Mouse (Mus musculus): ENCODE measurements at regions not wholly inside any gene's neighbourhood (a gene's known extent, or its start where the extent isn't known, plus 50 kb on each side); places are given as distances from the start of the nearest gene placed in this dataset.

- DNase-seq, result no peak
- intact Hi-C loops (cut with DNase I; ENCODE audit: low total_unique reads), result no loop called here
Measured at GRCm38 (mm10) chr11:44146419-44146818, 245.4 kb upstream of the Adra1b start.

DNA sequence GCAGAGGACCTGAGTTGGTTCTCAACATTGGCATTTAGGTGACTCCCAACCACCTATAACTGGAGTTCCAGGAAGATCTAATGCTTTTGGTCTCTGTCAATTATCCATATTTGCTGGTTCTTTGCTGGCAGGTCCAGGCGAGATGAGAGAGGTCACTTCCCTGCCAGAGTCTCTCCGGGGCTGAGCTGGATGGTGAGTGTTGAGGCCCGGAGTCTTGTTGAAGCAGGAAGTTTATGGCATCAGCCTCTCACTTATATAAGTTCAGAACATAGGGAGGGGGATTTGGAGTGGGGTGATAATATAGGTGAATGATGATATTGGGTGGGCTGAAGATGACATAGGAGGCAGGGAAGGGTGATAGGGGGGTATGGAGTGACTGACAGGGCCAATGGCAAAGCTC, 246.3 kb upstream of the Il12b start:
- no peak for DNase-seq
- intact Hi-C loops (cut with DNase I; ENCODE audit: low total_unique reads), result no loop called here

DNA sequence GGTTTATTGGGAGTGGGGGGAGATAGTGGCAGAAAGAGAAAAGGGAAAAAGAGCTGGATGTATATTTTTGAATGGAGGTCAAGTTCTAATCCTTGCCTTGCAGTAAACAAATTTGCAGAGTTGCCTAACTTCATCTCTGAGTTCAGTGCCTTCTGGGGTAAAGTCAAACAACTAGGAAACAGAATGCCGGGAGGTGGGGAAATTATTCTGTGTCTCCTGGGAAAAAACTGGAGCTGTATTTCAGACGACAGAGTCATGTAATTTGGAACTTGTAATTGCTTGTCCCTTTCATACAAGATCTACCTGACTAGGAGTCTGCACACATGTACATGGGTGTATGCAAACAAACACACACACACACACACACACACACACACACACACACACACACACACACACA, 244.3 kb upstream of the Il12b start:
- DNase-seq, result no peak
- intact Hi-C loops (cut with DNase I; ENCODE audit: low total_unique reads), result no loop called here

- intact Hi-C loops (cut with DNase I; ENCODE audit: low total_unique reads), result no loop called here
- no peak for DNase-seq
Measured at GRCm38 (mm10) chr11:44156081-44156480, 243.8 kb upstream of the Il12b start.

GRCm38 (mm10) chr11:44156490-44157345, 243.1 kb upstream of the Il12b start:
- DNase-seq, result no peak
- intact Hi-C loops (cut with DNase I; ENCODE audit: low total_unique reads), result no loop called here

DNA sequence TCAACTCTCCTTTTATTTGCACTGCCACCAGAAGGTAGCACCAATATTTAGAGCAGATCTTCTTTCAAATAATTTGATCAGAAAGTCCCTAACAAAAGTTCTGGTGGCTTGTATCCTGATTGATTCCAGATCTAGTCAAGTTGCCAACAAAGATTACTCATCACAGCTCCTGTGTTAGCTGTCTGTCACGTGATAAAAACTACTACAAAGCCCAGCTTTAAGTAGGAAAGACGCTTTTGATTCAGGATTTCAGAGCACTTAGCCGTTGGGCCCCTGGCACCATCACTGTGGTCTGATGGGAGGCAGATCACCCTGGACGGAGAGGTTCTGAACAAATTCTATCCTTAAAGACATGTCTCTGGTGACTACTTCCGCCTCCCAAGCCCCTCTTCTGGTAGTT, 241.6 kb upstream of the Il12b start:
- DNase-seq, result no peak
- intact Hi-C loops (cut with DNase I; ENCODE audit: low total_unique reads), result no loop called here

- intact Hi-C loops (cut with DNase I; ENCODE audit: low total_unique reads), result no loop called here
- no peak for DNase-seq
Measured at GRCm38 (mm10) chr11:44161734-44162418, 238.0 kb upstream of the Il12b start.

DNA sequence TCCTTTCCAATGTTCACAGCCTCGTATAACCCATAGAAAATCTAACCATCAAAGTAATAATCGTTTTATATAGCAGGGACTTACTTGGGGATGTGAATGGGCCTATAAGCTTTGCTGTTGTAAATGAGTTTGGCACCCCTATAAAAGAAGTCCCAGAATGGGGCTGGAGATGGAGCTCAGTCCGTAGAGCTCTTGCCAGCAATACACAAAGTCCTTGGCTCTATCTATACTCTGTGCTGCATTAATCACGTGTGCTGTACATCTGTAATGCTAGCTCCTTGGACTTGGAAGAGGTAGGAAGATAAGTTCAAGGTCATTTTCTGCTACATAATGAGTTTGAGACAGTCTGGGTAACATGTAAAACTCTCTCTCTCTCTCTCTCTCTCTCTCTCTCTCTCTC, 236.8 kb upstream of the Il12b start:
- intact Hi-C loops (cut with DNase I; ENCODE audit: low total_unique reads), result no loop called here
- no peak for DNase-seq

DNA sequence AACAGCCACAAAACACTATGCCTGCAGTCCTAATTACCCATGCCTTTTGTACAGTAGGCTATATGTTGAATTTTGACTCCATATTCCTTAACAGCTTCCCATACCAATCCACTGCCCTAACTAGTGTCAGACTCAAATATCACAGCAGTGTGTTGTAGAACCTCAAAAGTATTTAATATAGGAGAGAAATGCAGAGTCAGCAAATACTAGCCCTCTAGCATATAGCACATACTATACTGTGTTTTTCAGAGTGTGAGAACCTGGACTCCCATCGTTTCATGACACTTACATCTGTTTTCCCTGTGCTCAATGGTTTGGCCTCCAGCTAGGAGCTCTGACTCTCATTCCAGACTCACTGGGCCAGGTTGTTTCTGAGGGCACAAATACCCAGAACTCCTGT, 236.1 kb upstream of the Il12b start:
- no peak for DNase-seq
- intact Hi-C loops (cut with DNase I; ENCODE audit: low total_unique reads), result no loop called here

GRCm38 (mm10) chr11:44164186-44164585, 235.7 kb upstream of the Il12b start:
- DNase-seq, result no peak
- intact Hi-C loops (cut with DNase I; ENCODE audit: low total_unique reads), result no loop called here

- intact Hi-C loops (cut with DNase I; ENCODE audit: low total_unique reads), result no loop called here
- DNase-seq, result no peak
Measured at GRCm38 (mm10) chr11:44167724-44168500, 232.0 kb upstream of the Il12b start.

DNA sequence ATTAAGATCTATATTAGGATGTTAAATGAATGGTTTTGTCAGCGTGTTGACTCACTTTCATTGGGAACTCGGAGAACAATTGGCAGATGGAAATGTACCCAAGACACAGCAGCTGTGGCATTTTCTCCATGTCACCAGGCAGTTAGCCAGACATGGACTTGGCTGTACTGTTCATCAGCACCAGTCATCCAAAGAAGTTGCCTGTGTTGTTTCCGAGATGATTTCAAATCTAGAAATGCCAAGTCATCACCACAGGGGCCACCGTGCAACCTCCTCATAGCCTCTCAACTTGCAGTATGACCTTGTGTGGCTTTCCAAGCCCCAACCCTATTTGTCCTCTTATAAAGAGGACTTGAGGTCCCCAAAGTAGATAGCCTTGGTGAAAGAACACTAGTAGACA, 227.4 kb upstream of the Il12b start:
- intact Hi-C loops (cut with DNase I; ENCODE audit: low total_unique reads), result no loop called here
- no peak for DNase-seq

DNA sequence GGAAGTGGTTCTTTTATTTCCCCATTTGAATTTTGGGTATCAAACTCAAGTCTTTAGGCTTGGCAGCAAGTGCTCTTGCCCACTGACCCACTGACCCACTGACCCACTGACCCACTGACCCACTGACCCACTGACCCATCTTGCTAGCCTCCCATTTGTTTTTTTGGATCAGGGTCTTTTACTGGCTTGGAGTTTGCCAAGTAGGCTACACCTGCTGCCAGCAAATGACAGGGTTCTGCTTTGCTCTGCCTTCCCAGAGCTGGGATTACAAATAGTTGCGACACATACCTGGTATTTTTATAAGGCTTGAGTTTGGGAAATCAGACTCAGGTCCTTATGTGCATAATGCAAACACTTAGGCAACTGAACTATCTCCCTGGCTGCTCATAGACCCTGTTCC, 226.7 kb upstream of the Il12b start:
- intact Hi-C loops (cut with DNase I; ENCODE audit: low total_unique reads), result no loop called here
- no peak for DNase-seq

- intact Hi-C loops (cut with DNase I; ENCODE audit: low total_unique reads), result no loop called here
- no peak for DNase-seq
Measured at GRCm38 (mm10) chr11:44174548-44174947, 225.3 kb upstream of the Il12b start.

DNA sequence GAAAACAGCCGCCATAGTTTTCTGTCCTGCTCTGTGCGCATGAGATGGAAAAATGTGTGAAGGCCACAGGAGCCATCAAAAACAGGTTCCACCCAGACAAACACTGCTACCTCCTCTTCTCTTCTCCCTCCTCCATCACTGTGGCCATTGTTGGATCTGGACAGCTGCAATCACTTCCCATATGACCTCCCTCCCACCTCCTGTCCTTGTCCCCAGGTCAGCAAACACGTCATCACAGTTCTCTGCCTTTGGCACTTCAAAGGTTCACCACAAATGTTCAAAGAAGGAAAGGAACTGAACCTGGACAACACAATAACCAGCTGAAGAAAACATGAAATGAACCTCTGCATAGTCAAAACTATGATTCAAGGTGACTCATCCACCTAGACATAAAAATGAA, 220.2 kb upstream of the Il12b start:
- intact Hi-C loops (cut with DNase I; ENCODE audit: low total_unique reads), result no loop called here
- no peak for DNase-seq

- intact Hi-C loops (cut with DNase I; ENCODE audit: low total_unique reads), result no loop called here
Measured at GRCm38 (mm10) chr11:44183823-44184222, 216.0 kb upstream of the Il12b start.

DNA sequence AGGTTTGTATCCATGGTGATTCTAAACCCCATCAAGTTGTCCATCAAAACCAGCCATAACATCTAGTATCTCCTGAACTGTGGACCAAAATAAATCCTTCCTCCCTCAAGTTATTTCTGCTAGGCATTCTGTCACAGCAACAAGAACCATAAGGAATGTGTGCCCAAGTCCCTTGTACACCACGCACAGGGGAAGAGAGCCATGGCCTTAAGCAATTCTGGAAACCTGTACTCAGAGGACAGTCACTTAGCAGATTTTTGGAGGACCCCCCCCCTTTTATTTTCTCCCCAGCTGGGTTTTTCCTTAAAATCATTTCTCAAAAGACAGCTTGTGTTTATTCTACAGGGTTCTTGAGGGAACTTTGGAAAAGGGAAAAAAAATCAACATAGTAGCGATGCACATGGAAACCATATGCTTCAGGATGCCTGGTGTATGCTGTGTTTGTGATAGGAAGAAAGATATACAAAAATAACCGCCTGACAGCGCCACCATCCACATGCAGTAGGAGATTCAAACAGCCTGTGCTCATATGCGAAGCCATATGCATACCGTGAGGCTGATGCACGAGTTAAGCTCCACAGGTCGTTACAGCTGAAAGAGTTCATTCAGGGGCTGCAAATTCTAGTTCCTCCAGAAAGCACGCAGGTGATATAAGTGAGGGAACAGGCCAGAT, 214.5 kb upstream of the Il12b start:
- no peak for DNase-seq
- intact Hi-C loops (cut with DNase I; ENCODE audit: low total_unique reads), result no loop called here

More at GRCm38 (mm10) chr11:44183823-44184222, 216.0 kb upstream of the Il12b start:
- no peak for DNase-seq

DNA sequence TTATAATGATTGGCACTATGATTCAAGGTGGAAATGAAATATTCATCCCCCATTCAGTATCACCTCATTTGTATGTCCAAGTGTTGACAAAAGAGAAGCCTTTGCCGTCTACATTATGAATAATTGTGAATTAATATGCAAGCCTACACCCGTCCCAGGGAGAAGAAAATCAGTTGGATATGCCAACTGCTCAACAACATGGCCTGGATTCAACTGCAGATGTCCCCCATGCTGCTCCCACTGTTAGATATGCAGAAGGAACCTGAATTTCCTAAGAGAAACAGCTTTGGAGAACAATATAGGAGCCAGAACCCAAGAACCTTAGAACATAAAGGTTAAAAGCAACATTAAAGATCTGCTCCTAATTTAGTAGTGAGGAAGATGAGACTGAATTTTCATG, 211.7 kb upstream of the Il12b start:
- DNase-seq, result no peak
- intact Hi-C loops (cut with DNase I; ENCODE audit: low total_unique reads), result no loop called here

GRCm38 (mm10) chr11:44193806-44194205, 206.1 kb upstream of the Il12b start:
- intact Hi-C loops (cut with DNase I; ENCODE audit: low total_unique reads), result no loop called here

DNA sequence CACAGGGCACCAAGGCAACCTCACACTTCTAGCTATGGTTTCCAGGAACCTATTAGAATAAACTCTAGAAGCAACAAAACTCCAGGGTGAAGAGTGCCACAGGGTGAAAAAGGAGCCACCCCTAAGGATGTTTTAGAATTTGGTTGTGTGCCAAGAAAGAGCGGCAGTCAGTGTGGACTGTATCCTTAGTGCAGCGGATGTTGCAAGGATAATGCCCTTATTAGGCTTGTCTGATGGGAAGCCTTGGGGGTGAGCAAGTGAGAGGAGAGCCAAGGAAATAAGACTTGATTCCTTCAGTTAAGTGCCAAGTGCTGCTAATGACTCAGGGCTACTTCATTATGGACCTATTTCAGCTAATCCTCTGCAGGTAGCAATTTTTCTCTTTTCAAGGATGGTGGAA, 197.1 kb upstream of the Il12b start:
- DNase-seq, result no peak
- intact Hi-C loops (cut with DNase I; ENCODE audit: low total_unique reads), result no loop called here

More at GRCm38 (mm10) chr11:44193806-44194205, 206.1 kb upstream of the Il12b start:
- DNase-seq, result no peak

All from gastrocnemius, postnatal 14 days (tissue).